Mouse (Mus musculus): ENCODE measurements around the gene Wdr13. TPM values are rescaled to one million over a fixed set of nuclear protein-coding genes. Genes with fewer than 3 reads are reported as not detected.
A peak's percentile ranks its signal among the peaks of the same experiment; 100 is the strongest.
"Not testable (repeated sequence)": the region's sequence is repeated elsewhere in the genome, so short reads cannot be mapped to it uniquely, and the experiment has no call there.

The Wdr13 gene
- polyA plus RNA-seq, 1 experiment from 2014 or later: 27.9 TPM

GRCm38 (mm10) chrX:8096787-8097242 lies 35.9 kb downstream of the Wdr13 start:
- WGBS: 18% methylated on average over 15 of the region's 19 CpGs

DNA sequence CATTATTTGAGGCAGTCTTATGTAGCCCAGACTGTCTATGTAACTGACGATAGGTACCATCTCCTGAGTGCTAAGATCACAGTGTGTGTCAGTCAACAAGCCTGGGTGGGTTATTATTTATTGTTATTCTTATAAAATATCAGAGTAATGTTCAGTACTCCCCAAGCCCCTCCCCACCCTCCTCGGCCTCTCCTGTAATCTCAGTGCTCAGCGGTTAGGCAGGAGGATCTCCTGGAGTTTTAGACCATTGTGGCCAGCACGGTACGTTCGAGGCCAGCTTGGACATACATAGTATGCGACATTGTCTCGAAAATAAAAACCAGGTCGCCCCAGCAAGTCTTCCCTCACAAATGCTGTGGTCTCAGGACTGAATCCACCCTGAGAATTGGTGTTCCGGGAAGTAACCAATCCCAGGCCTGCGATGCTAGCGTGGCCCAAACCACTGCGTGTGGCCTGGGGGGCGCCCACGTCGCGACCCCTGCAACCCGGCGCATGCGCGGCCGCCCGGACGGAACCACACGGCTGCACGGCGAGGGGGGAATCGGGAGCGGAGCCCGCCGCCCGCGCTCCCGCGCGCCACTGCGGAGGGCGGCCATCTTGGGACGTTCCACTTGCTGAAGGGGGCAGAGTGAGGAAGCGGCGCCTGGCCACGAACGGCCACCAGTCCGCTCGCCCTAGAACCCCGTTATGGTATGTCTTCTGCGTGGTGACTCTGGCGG lies 36.5 kb downstream of the Wdr13 start:
- H3K27me3 ChIP-seq (ENCODE audit: control insufficient read depth, insufficient read depth, low read length); H3K9me3 ChIP-seq (ENCODE audit: control insufficient read depth, low read depth, low read length); H3K36me3 ChIP-seq (ENCODE audit: control insufficient read depth, insufficient read depth, low read length); H3K4me1 ChIP-seq (ENCODE audit: control insufficient read depth, insufficient read depth, low read length); H3K27ac ChIP-seq (ENCODE audit: low read length); H3K9ac ChIP-seq (replicated peaks; ENCODE audit: low read depth, low read length): not testable (repeated sequence)
- 18% methylated on average over 10 of the region's 48 CpGs for WGBS
- Histone ChIP-seq H3K4me2 (replicated peaks; ENCODE audit: low read depth, low read length) (peak overlapping the region; percentile 30), H3K4me3 (ENCODE audit: low read depth, low read length) (peak overlapping the region; percentile 18; the same call in 1 of the 2 replicates)
- peak; percentile 91 for ATAC-seq (ENCODE audit: insufficient number of reproducible peaks, insufficient read depth, low FRiP score, low read depth)

More at GRCm38 (mm10) chrX:8096787-8097242, 35.9 kb downstream of the Wdr13 start:
- Histone ChIP-seq H3K4me1 (ENCODE audit: control insufficient read depth, insufficient read depth, low read length) (0 out of 2 replicates have a peak, but pooled peaks cover 3% of the 10 kb centered on the region), H3K36me3 (ENCODE audit: control insufficient read depth, insufficient read depth, low read length) (no peaks in the 10 kb centered on the region), H3K27me3 (ENCODE audit: control insufficient read depth, insufficient read depth, low read length) (no peaks in the 10 kb centered on the region), H3K4me3 (ENCODE audit: low read depth, low read length) (peak overlapping the region; percentile 15), H3K27ac (ENCODE audit: low read length) (no peak overlapping the region), H3K9me3 (ENCODE audit: control insufficient read depth, low read depth, low read length) (no peaks in the 10 kb centered on the region), H3K4me2 (replicated peaks; ENCODE audit: low read depth, low read length) (peak overlapping the region; percentile 33), H3K9ac (replicated peaks; ENCODE audit: low read depth, low read length) (no peak overlapping the region)
- ATAC-seq (ENCODE audit: insufficient number of reproducible peaks, insufficient read depth, low FRiP score, low read depth): peak; percentile 97

- WGBS: 81% methylated on average over 10 of the region's 10 CpGs
Measured at GRCm38 (mm10) chrX:8095546-8095945, 37.1 kb downstream of the Wdr13 start.

GRCm38 (mm10) chrX:8090954-8091347 lies 41.7 kb downstream of the Wdr13 start:
- not testable (repeated sequence) for H3K9ac ChIP-seq (replicated peaks; ENCODE audit: low read depth, low read length); H3K27me3 ChIP-seq (ENCODE audit: control insufficient read depth, insufficient read depth, low read length); H3K9me3 ChIP-seq (ENCODE audit: control insufficient read depth, low read depth, low read length); H3K36me3 ChIP-seq (ENCODE audit: control insufficient read depth, insufficient read depth, low read length); H3K4me1 ChIP-seq (ENCODE audit: control insufficient read depth, insufficient read depth, low read length); H3K27ac ChIP-seq (ENCODE audit: low read length); H3K4me2 ChIP-seq (replicated peaks; ENCODE audit: low read depth, low read length); ATAC-seq (ENCODE audit: insufficient number of reproducible peaks, insufficient read depth, low FRiP score, low read depth); H3K4me3 ChIP-seq (ENCODE audit: low read depth, low read length)
- 83% methylated on average over 4 of the region's 5 CpGs for WGBS

More at GRCm38 (mm10) chrX:8095546-8095945, 37.1 kb downstream of the Wdr13 start:
- Histone ChIP-seq H3K4me2 (replicated peaks; ENCODE audit: low read depth, low read length) (peak overlapping the region; percentile 30), H3K9ac (replicated peaks; ENCODE audit: low read depth, low read length) (no peak overlapping the region; the same call in 1 of the 2 replicates), H3K4me1 (ENCODE audit: control insufficient read depth, insufficient read depth, low read length) (0 out of 2 replicates have a peak, but pooled peaks cover 1% of the 10 kb centered on the region), H3K27ac (ENCODE audit: low read length) (no peak overlapping the region), H3K36me3 (ENCODE audit: control insufficient read depth, insufficient read depth, low read length) (no peaks in the 10 kb centered on the region), H3K9me3 (ENCODE audit: control insufficient read depth, low read depth, low read length) (no peaks in the 10 kb centered on the region), H3K4me3 (ENCODE audit: low read depth, low read length) (peak overlapping the region; percentile 18; the same call in 1 of the 2 replicates), H3K27me3 (ENCODE audit: control insufficient read depth, insufficient read depth, low read length) (no peaks in the 10 kb centered on the region)
- ATAC-seq (ENCODE audit: insufficient number of reproducible peaks, insufficient read depth, low FRiP score, low read depth): no peak

GRCm38 (mm10) chrX:8090346-8090953 lies 42.2 kb downstream of the Wdr13 start, which contains the start of gene Was:
Gene Was, minus strand, starts transcription at chrX:8090498.
- 87% methylated on average over 14 of the region's 14 CpGs for WGBS
- no peak within 1 kb of the TSS for H3K27ac ChIP-seq (ENCODE audit: low read length)
- no peaks in the 10 kb centered on the region for H3K36me3 ChIP-seq (ENCODE audit: control insufficient read depth, insufficient read depth, low read length)
- no peaks in the 10 kb centered on the region for H3K27me3 ChIP-seq (ENCODE audit: control insufficient read depth, insufficient read depth, low read length)
- H3K9me3 ChIP-seq (ENCODE audit: control insufficient read depth, low read depth, low read length): no peaks in the 10 kb centered on the region
- no peak within 1 kb of the TSS for H3K9ac ChIP-seq (replicated peaks; ENCODE audit: low read depth, low read length)
- ATAC-seq (ENCODE audit: insufficient number of reproducible peaks, insufficient read depth, low FRiP score, low read depth): no peak
- no peak within 1 kb of the TSS for H3K4me3 ChIP-seq (ENCODE audit: low read depth, low read length)
- no peaks in the 10 kb centered on the region for H3K4me1 ChIP-seq (ENCODE audit: control insufficient read depth, insufficient read depth, low read length)
- no peak within 1 kb of the TSS for H3K4me2 ChIP-seq (replicated peaks; ENCODE audit: low read depth, low read length)

DNA sequence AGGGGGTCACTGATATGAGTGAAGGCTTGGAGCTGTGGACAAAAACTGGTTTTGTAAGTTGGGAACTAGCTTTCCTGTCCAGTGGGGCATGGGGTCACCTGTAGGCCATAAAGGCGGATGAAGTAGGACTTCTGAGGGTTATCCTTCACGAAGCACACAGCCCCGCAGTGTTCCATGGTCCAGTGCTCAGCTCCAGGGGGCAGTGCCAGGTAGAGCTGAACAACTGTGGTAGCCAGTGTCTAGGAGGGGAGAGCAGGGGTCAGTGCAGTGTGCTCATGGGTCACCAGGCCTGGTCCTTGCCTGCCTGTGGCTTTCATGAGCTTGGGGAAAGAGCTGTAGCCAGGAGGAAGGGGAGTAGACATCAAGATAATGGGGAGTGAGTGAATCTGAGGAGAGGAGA lies 42.9 kb downstream of the Wdr13 start:
- H3K4me2 ChIP-seq (replicated peaks; ENCODE audit: low read depth, low read length): no peak overlapping the region
- 93% methylated on average over 3 of the region's 3 CpGs for WGBS
- H3K27me3 ChIP-seq (ENCODE audit: control insufficient read depth, insufficient read depth, low read length): no peaks in the 10 kb centered on the region
- H3K4me3 ChIP-seq (ENCODE audit: low read depth, low read length): no peak overlapping the region
- H3K9me3 ChIP-seq (ENCODE audit: control insufficient read depth, low read depth, low read length): no peaks in the 10 kb centered on the region
- no peak for ATAC-seq (ENCODE audit: insufficient number of reproducible peaks, insufficient read depth, low FRiP score, low read depth)
- no peaks in the 10 kb centered on the region for H3K36me3 ChIP-seq (ENCODE audit: control insufficient read depth, insufficient read depth, low read length)
- H3K4me1 ChIP-seq (ENCODE audit: control insufficient read depth, insufficient read depth, low read length): no peaks in the 10 kb centered on the region
- no peak overlapping the region for H3K9ac ChIP-seq (replicated peaks; ENCODE audit: low read depth, low read length)
- no peak overlapping the region for H3K27ac ChIP-seq (ENCODE audit: low read length)

- H3K9me3 ChIP-seq (ENCODE audit: control insufficient read depth, low read depth, low read length): no peaks in the 10 kb centered on the region
- no peaks in the 10 kb centered on the region for H3K27me3 ChIP-seq (ENCODE audit: control insufficient read depth, insufficient read depth, low read length)
- H3K27ac ChIP-seq (ENCODE audit: low read length): no peak overlapping the region
- no peak overlapping the region for H3K9ac ChIP-seq (replicated peaks; ENCODE audit: low read depth, low read length)
- WGBS: 80% methylated on average over 8 of the region's 8 CpGs
- H3K36me3 ChIP-seq (ENCODE audit: control insufficient read depth, insufficient read depth, low read length): no peaks in the 10 kb centered on the region
- H3K4me2 ChIP-seq (replicated peaks; ENCODE audit: low read depth, low read length): no peak overlapping the region
- no peak for ATAC-seq (ENCODE audit: insufficient number of reproducible peaks, insufficient read depth, low FRiP score, low read depth)
- no peak overlapping the region for H3K4me3 ChIP-seq (ENCODE audit: low read depth, low read length)
- no peaks in the 10 kb centered on the region for H3K4me1 ChIP-seq (ENCODE audit: control insufficient read depth, insufficient read depth, low read length)
Measured at GRCm38 (mm10) chrX:8085611-8086010, 47.1 kb downstream of the Wdr13 start.

- H3K9ac ChIP-seq (replicated peaks; ENCODE audit: low read depth, low read length): no peak overlapping the region
- no peaks in the 10 kb centered on the region for H3K9me3 ChIP-seq (ENCODE audit: control insufficient read depth, low read depth, low read length)
- no peak overlapping the region for H3K27ac ChIP-seq (ENCODE audit: low read length)
- H3K4me1 ChIP-seq (ENCODE audit: control insufficient read depth, insufficient read depth, low read length): no peaks in the 10 kb centered on the region
- no peak overlapping the region for H3K4me3 ChIP-seq (ENCODE audit: low read depth, low read length)
- H3K27me3 ChIP-seq (ENCODE audit: control insufficient read depth, insufficient read depth, low read length): no peaks in the 10 kb centered on the region
- no peak for ATAC-seq (ENCODE audit: insufficient number of reproducible peaks, insufficient read depth, low FRiP score, low read depth)
- H3K4me2 ChIP-seq (replicated peaks; ENCODE audit: low read depth, low read length): no peak overlapping the region
- 80% methylated on average over 6 of the region's 6 CpGs for WGBS
- no peaks in the 10 kb centered on the region for H3K36me3 ChIP-seq (ENCODE audit: control insufficient read depth, insufficient read depth, low read length)
Measured at GRCm38 (mm10) chrX:8084771-8085259, 47.9 kb downstream of the Wdr13 start.

Data from stomach, embryonic 14.5 days (tissue).